8 mouse cellular contexts compared by ENCODE assay signal in the genomic region with DNA sequence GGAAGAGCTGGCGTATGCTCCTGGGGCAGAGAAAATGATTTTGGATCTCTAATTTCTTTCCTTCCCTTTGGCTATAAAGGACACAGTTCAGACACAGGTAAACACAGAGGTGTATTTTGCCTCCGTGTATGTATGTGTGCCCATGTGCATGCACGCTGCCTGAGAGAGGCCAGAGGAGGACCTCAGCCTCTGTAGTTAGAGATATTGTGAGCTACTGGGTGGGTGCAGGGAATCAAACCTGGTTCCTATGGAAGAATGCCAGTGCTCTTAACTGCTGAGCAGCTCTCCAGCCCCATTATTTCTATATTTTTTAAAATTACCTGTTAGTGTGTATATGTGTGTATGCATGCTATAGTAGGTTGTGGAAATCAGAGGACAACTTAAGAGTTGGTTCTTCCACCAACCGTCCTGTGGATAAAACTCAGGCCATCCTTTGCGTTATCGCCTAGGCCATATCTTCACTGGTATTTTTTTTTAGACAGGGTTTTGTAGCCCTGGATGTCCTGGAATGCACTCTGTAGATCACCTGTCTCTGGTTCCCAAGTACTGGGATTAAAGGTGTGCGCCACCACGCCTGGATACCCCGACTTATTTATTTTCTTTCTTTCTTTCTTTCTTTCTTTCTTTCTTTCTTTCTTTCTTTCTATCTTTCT. TPM values are rescaled to one million over a fixed set of nuclear protein-coding genes. Genes with fewer than 3 reads are reported as not detected.
DNase-seq lines count a peak whose midpoint lies in the region; ATAC-seq lines count a peak whose summit lies in the region.

No protein-coding gene starts in this region.

- peaks cover 23% of the 10 kb centered on the region for H3K36me3 ChIP-seq in kidney, embryonic 15.5 days
- H3K36me3 ChIP-seq in embryonic facial prominence, embryonic 10.5 days (replicated peaks): peaks cover 43% of the 10 kb centered on the region
- peaks cover 11% of the 10 kb centered on the region for H3K36me3 ChIP-seq in intestine, embryonic 14.5 days (ENCODE audit: control insufficient read depth, insufficient read depth, low read length)
- peaks cover 5% of the 10 kb centered on the region; the same call in 1 of the 2 replicates for H3K36me3 ChIP-seq in midbrain, embryonic 15.5 days (replicated peaks)

- no peak overlapping the region for H3K27ac ChIP-seq in kidney, embryonic 15.5 days
- H3K27ac ChIP-seq in embryonic facial prominence, embryonic 10.5 days (replicated peaks): no peak overlapping the region
- H3K27ac ChIP-seq in intestine, embryonic 14.5 days (ENCODE audit: low read depth): no peak overlapping the region
- H3K27ac ChIP-seq in midbrain, embryonic 15.5 days: no peak overlapping the region

- H3K9ac ChIP-seq in kidney, embryonic 15.5 days: peak overlapping the region; percentile 94
- H3K9ac ChIP-seq in intestine, embryonic 14.5 days (ENCODE audit: low read length): peak overlapping the region; percentile 88
- peak overlapping the region; percentile 90 for H3K9ac ChIP-seq in midbrain, embryonic 15.5 days

- WGBS in kidney, embryonic 15.5 days: 71% methylated on average over 9 of the region's 9 CpGs
- WGBS in embryonic facial prominence, embryonic 10.5 days: 79% methylated on average over 9 of the region's 9 CpGs
- 72% methylated on average over 9 of the region's 9 CpGs for WGBS in intestine, embryonic 14.5 days
- WGBS in midbrain, embryonic 15.5 days: 71% methylated on average over 9 of the region's 9 CpGs

- no peak for ATAC-seq in kidney, embryonic 15.5 days (replicated peaks; ENCODE audit: low FRiP score)
- ATAC-seq in intestine, embryonic 14.5 days (replicated peaks; ENCODE audit: low FRiP score, low TSS enrichment, low read depth): no peak
- ATAC-seq in midbrain, embryonic 15.5 days (replicated peaks): no peak
- no peak for ATAC-seq in activated CD4-positive, CD25-positive, alpha-beta regulatory T cell, adult 4 months
- no peak for ATAC-seq in monocyte, adult 5-6 weeks (replicated peaks; ENCODE audit: insufficient number of reproducible peaks, low FRiP score, low TSS enrichment, poor library complexity, severe bottlenecking)

- H3K9me3 ChIP-seq in kidney, embryonic 15.5 days (replicated peaks): no peaks in the 10 kb centered on the region
- no peaks in the 10 kb centered on the region for H3K9me3 ChIP-seq in embryonic facial prominence, embryonic 10.5 days
- H3K9me3 ChIP-seq in intestine, embryonic 14.5 days (ENCODE audit: control insufficient read depth, low read length): no peaks in the 10 kb centered on the region
- H3K9me3 ChIP-seq in midbrain, embryonic 15.5 days: no peaks in the 10 kb centered on the region

- peaks cover 37% of the 10 kb centered on the region for H3K4me1 ChIP-seq in kidney, embryonic 15.5 days
- peaks cover 33% of the 10 kb centered on the region for H3K4me1 ChIP-seq in embryonic facial prominence, embryonic 10.5 days
- peaks cover 13% of the 10 kb centered on the region for H3K4me1 ChIP-seq in intestine, embryonic 14.5 days (replicated peaks; ENCODE audit: control insufficient read depth, insufficient read depth, low read length)
- H3K4me1 ChIP-seq in midbrain, embryonic 15.5 days: peaks cover 17% of the 10 kb centered on the region

- H3K27me3 ChIP-seq in kidney, embryonic 15.5 days: no peaks in the 10 kb centered on the region
- no peaks in the 10 kb centered on the region for H3K27me3 ChIP-seq in embryonic facial prominence, embryonic 10.5 days (replicated peaks; ENCODE audit: low read depth, poor library complexity, severe bottlenecking)
- H3K27me3 ChIP-seq in intestine, embryonic 14.5 days (replicated peaks; ENCODE audit: control insufficient read depth, insufficient read depth, low read length): no peaks in the 10 kb centered on the region
- H3K27me3 ChIP-seq in midbrain, embryonic 15.5 days (replicated peaks): no peaks in the 10 kb centered on the region

- no peak for DNase-seq in kidney, postnatal 25 days
- no peak for DNase-seq in embryonic facial prominence, embryonic 10.5 days (ENCODE audit: low spot score)
- no peak for DNase-seq in intestine, embryonic 14.5 days (ENCODE audit: low spot score)
- no peak for DNase-seq in testis, postnatal 14 days (ENCODE audit: low spot score)

- peak overlapping the region; percentile 98 for H3K4me3 ChIP-seq in kidney, embryonic 15.5 days (replicated peaks)
- H3K4me3 ChIP-seq in embryonic facial prominence, embryonic 10.5 days: peak overlapping the region; percentile 92
- peak overlapping the region; percentile 97 for H3K4me3 ChIP-seq in intestine, embryonic 14.5 days (ENCODE audit: low read depth, low read length)
- H3K4me3 ChIP-seq in midbrain, embryonic 15.5 days: peak overlapping the region; percentile 96

- H3K4me2 ChIP-seq in kidney, embryonic 15.5 days: peak overlapping the region; percentile 84
- H3K4me2 ChIP-seq in intestine, embryonic 14.5 days (ENCODE audit: low read length): peak overlapping the region; percentile 68
- peak overlapping the region; percentile 75 for H3K4me2 ChIP-seq in midbrain, embryonic 15.5 days

RNA-seq across cellular contexts. Expression of a gene that starts 1.4 kb away (rescaled TPM):
- 59.4 and 61.5 TPM in 2 replicates for polyA plus RNA-seq in kidney, embryonic 15.5 days (2015; fragmentation: Nextera tagmentation; extraction: Ambion mirVana)
- polyA plus RNA-seq in embryonic facial prominence, embryonic 10.5 days (2016; fragmentation: Nextera tagmentation; extraction: Ambion mirVana): 88.8 and 89.1 TPM in 2 replicates
- polyA plus RNA-seq in intestine, embryonic 14.5 days (2014; fragmentation: Nextera tagmentation; extraction: Ambion mirVana): 58.7 and 62.2 TPM in 2 replicates
- 29.4 and 29.9 TPM in 2 replicates for polyA plus RNA-seq in midbrain, embryonic 15.5 days (2015; fragmentation: Nextera tagmentation; extraction: Ambion mirVana)
- polyA plus RNA-seq in activated CD4-positive, CD25-positive, alpha-beta regulatory T cell, adult 4 months (2017; shearing (Covaris generic)): 10 to 100 TPM; 14.2 to 14.9 TPM
- 27.2 to 46.1 TPM (median 30.3 TPM) in 3 replicates for total RNA-seq in monocyte, adult 5-6 weeks (2017)

RNA-seq across cellular contexts. Expression of a gene that starts 55.5 kb away (rescaled TPM):
- polyA plus RNA-seq in kidney, embryonic 15.5 days (2015; fragmentation: Nextera tagmentation; extraction: Ambion mirVana): not detected in 2 replicates
- not detected in 2 replicates for polyA plus RNA-seq in embryonic facial prominence, embryonic 10.5 days (2016; fragmentation: Nextera tagmentation; extraction: Ambion mirVana)
- not detected in 2 replicates for polyA plus RNA-seq in intestine, embryonic 14.5 days (2014; fragmentation: Nextera tagmentation; extraction: Ambion mirVana)
- not detected in 2 replicates for polyA plus RNA-seq in midbrain, embryonic 15.5 days (2015; fragmentation: Nextera tagmentation; extraction: Ambion mirVana)
- not detected for polyA plus RNA-seq in activated CD4-positive, CD25-positive, alpha-beta regulatory T cell, adult 4 months (2017; shearing (Covaris generic))
- not detected in 3 replicates for total RNA-seq in monocyte, adult 5-6 weeks (2017)
